Mouse (Mus musculus): ENCODE results near the gene Lrfn1. TPM values are rescaled to one million over a fixed set of nuclear protein-coding genes. Genes with fewer than 3 reads are reported as not detected.

Gene Lrfn1
- polyA plus RNA-seq (2016; fragmentation: Nextera tagmentation; extraction: Ambion mirVana): 4.4 and 5.2 TPM in 2 replicates

DNA sequence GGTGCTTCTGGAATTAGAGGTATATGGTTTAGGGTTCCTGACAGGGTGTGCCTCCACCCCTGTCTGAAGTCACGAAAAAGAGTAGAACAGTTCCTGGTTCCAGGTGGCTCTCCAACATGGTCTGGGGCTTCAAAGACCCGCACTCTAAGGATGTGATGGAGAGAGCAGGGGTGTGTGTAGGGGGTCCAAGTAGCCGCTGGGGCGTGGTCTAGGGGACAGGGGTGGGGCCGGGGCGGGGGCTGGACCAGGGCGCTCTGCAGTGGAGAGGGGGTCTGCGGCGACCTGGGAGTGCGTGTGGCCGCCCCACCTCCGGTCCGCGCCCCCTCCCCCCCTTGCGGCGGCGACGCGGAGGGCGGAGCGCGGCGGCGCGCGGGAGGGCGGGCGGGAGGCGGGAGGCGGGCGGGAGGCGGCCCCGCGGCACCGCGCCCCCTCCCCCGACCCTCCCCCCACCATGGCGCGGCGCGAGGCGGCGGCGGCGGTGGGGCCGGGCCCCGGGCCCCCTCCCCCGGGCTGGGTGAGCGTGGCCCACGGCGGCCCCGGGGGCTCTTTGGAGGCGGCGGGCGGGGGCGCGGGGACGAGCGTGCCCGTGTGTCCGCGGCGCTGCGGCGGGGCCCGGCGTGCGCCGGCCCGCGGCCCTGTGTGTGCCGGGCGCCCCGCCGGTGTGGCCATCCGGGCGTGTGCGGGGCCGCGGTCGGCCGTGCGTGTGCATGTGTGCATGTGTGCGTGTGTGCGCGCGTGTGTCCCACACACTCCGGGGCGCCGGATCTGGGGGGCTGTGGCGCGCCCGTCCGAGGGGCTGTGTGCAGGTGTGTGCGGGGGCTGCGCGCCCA is at the start of gene Lrfn1:
Gene Lrfn1, plus strand, starts transcription at position 450 of the 830 bp plus-strand sequence.
- Histone ChIP-seq H3K9me3 (no peaks in the 10 kb centered on the region), H3K27ac (peak within 1 kb of the TSS; percentile 89), H3K4me3 (peak within 1 kb of the TSS; percentile 95), H3K4me1 (replicated peaks) (peaks cover 36% of the 10 kb centered on the region), H3K36me3 (peaks cover 27% of the 10 kb centered on the region), H3K27me3 (ENCODE audit: insufficient read depth, poor library complexity, severe bottlenecking) (peaks cover 11% of the 10 kb centered on the region; the same call in 1 of the 2 replicates)
- DNase-seq (ENCODE audit: low spot score): peak; percentile 52
- WGBS: under 1% methylated on average over 59 of the region's 97 CpGs

DNA sequence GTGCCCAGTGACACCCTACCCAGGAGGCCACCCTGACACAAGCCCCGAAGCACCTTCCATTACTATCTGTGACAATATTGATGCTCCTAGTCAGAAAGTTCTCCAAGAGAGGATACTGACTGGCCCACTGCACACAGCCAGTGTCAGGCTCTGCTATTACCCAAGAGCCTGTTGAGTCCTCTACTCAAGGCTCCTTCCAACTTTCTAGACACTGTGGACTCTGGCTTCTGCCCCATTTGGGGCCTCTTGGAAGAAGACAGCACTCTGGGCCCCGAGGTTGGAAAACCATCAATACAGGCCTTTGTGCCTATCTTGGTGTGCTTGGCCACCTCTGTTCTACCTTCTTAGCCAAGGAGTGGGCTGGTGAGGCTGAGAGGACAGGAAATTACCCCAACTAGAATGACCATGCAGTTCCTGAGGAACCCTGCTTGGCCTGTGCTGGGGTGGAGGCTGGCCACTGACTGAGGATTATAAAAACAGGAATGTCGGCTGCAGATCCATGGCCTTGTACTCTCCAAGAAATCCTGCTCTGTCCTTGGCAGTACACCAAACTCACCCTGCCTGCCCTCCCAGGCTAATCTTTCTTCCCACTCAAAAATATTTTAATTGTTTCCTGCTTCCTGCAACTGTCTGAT is 40.8 kb upstream of the Lrfn1 start:
- Histone ChIP-seq H3K27ac (no peak overlapping the region), H3K9me3 (no peaks in the 10 kb centered on the region), H3K4me1 (replicated peaks) (no peaks in the 10 kb centered on the region), H3K36me3 (peaks cover 99% of the 10 kb centered on the region), H3K27me3 (ENCODE audit: insufficient read depth, poor library complexity, severe bottlenecking) (no peaks in the 10 kb centered on the region), H3K4me3 (no peak overlapping the region)
- 92% methylated on average over 3 of the region's 3 CpGs for WGBS
- DNase-seq (ENCODE audit: low spot score): no peak

DNA sequence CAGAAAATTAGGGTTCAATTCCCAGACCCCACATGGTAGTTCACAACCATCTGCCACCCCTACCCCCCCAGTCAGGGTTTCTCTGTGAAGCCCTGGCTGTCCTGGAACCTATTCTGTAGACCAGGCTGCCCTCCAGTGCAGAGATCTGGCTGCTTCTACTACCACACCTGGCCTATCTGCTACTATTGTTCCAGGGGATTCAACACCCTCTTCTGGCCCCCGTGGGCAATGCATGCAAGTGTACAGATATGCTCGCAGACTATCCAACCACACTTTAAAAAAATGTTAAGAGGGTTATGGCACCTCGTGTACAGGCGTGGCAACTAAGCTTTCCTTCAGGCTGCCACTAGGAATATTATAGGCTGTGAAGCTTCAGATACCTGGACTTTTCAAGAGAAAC is 39.0 kb upstream of the Lrfn1 start:
- Histone ChIP-seq H3K36me3 (peaks cover 99% of the 10 kb centered on the region), H3K9me3 (no peaks in the 10 kb centered on the region), H3K27me3 (ENCODE audit: insufficient read depth, poor library complexity, severe bottlenecking) (no peaks in the 10 kb centered on the region), H3K4me3 (no peak overlapping the region), H3K4me1 (replicated peaks) (no peaks in the 10 kb centered on the region), H3K27ac (no peak overlapping the region)
- DNase-seq (ENCODE audit: low spot score): no peak
- WGBS: 93% methylated on average over 4 of the region's 4 CpGs

DNA sequence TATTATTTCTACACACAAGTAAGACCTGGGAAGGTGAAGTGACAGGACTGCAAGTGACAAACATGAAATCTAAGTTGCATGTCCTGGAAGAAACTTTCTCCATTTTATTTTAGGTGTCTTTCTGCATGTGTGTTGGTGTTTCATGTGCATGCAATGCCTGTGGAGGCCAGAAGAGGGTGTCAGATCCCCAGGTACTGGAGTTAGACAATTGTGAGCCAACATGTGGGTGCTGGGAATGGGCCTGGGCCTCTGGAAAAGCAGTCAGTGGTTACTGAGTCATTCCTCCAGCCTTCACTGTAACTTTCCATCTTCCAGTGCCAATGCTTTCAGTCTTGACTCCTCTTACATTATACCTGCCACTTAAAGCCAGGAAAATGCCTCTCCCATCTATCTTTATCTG is 34.4 kb upstream of the Lrfn1 start:
- H3K9me3 ChIP-seq: no peaks in the 10 kb centered on the region
- no peak overlapping the region for H3K4me3 ChIP-seq
- H3K27me3 ChIP-seq (ENCODE audit: insufficient read depth, poor library complexity, severe bottlenecking): no peaks in the 10 kb centered on the region
- no peak overlapping the region for H3K27ac ChIP-seq
- DNase-seq (ENCODE audit: low spot score): no peak
- H3K4me1 ChIP-seq (replicated peaks): no peaks in the 10 kb centered on the region
- peaks cover 100% of the 10 kb centered on the region for H3K36me3 ChIP-seq

DNA sequence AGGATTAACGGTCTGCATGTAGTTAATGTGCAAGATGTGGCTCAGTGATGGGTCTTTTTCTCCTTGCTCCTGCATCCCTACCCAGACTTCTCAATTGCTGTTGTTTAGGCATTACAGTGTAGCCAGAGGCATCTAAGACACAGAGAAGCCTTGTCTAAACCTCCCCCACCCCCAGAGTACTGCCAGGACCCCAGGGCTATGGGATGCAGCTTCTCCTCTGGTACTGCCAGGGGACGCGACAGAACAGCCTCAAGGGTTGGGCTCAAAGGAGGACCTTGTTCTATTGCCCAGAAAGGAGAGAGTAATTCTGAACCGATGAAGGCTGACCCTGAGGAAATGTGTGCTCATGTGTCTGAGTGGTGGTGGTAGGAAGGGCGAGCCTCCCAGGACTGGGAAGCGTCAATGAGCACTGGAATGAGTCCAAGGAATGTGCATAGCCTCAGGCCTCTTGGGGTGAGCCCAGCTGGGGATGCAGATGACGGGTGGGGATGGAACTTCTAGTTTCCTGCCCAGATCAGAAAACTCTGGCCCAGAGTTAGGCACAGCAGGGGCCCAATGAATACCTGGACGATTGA is 33.6 kb upstream of the Lrfn1 start:
- DNase-seq (ENCODE audit: low spot score): no peak
- WGBS: 89% methylated on average over 8 of the region's 8 CpGs
- H3K36me3 ChIP-seq: peaks cover 100% of the 10 kb centered on the region
- no peaks in the 10 kb centered on the region for H3K27me3 ChIP-seq (ENCODE audit: insufficient read depth, poor library complexity, severe bottlenecking)
- H3K27ac ChIP-seq: no peak overlapping the region
- no peak overlapping the region for H3K4me3 ChIP-seq
- H3K9me3 ChIP-seq: no peaks in the 10 kb centered on the region
- H3K4me1 ChIP-seq (replicated peaks): no peaks in the 10 kb centered on the region

DNA sequence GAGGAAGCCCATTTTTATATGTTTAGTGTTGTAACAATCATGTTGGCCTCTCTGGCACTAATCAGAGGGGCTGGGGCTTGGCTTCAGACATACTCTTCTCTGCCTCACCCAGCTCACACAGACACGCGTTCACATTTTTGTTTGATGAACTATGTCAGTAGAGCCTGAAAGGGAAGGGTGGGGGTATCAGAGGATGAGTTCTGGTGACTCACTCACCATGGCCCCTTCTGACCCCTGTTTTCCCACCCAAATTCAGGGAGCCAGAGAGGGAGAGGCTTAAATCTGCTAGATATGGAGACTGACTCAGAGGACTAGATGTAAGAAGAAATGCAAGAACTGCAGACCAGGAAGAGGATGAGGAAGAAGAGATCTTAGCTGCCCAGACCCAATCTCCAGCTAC is 32.4 kb upstream of the Lrfn1 start:
- no peaks in the 10 kb centered on the region for H3K4me1 ChIP-seq (replicated peaks)
- no peak for DNase-seq (ENCODE audit: low spot score)
- H3K9me3 ChIP-seq: no peaks in the 10 kb centered on the region
- WGBS: 96% methylated on average over 2 of the region's 2 CpGs
- peaks cover 100% of the 10 kb centered on the region for H3K36me3 ChIP-seq
- H3K27ac ChIP-seq: no peak overlapping the region
- no peaks in the 10 kb centered on the region for H3K27me3 ChIP-seq (ENCODE audit: insufficient read depth, poor library complexity, severe bottlenecking)
- no peak overlapping the region for H3K4me3 ChIP-seq

DNA sequence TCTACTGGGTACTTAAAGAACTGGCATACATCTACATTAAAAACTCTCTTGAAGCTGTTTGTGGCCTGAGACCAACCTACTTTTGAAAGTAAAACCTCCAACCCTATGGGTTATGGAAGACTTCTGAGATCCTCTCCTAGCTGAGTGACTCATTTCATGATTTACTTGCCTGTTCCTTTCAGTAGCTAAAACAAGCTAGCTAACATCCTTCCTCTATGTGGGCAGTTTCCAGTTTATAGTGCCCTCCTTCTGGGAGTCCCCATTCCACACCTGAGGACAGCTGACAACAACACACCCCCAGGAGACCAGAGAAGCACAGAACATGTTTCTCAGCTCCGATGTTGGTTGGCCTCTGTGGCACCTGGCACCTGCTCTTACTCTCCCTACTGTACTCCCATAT is 28.8 kb upstream of the Lrfn1 start:
- Histone ChIP-seq H3K4me3 (no peak overlapping the region), H3K4me1 (replicated peaks) (no peaks in the 10 kb centered on the region), H3K27ac (no peak overlapping the region), H3K36me3 (peaks cover 77% of the 10 kb centered on the region), H3K9me3 (no peaks in the 10 kb centered on the region), H3K27me3 (ENCODE audit: insufficient read depth, poor library complexity, severe bottlenecking) (no peaks in the 10 kb centered on the region)
- no peak for DNase-seq (ENCODE audit: low spot score)
- 88% methylated on average over 1 of the region's 1 CpGs for WGBS

DNA sequence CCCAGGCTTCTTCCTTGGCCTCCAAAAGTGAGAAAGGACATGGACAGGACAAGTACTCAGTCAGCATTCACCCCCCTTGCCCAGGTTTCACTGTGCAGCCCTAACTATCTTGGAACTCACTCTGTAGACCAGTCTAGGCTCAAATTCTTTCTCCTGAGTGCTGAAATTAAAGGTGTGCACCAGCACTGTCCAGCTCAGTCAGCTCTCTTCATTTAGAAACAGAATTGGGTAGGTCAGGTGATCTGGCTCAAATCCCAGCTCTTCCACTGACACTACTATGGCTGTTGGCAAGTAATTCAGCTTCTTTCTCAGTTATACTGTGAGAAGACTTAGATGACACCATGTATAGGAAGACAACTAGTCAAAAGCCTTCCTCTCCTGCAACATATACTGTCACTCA is 24.0 kb upstream of the Lrfn1 start:
- Histone ChIP-seq H3K36me3 (peaks cover 60% of the 10 kb centered on the region), H3K27ac (no peak overlapping the region), H3K9me3 (no peaks in the 10 kb centered on the region), H3K4me3 (no peak overlapping the region), H3K27me3 (ENCODE audit: insufficient read depth, poor library complexity, severe bottlenecking) (no peaks in the 10 kb centered on the region), H3K4me1 (replicated peaks) (peaks cover 7% of the 10 kb centered on the region)
- no peak for DNase-seq (ENCODE audit: low spot score)

DNA sequence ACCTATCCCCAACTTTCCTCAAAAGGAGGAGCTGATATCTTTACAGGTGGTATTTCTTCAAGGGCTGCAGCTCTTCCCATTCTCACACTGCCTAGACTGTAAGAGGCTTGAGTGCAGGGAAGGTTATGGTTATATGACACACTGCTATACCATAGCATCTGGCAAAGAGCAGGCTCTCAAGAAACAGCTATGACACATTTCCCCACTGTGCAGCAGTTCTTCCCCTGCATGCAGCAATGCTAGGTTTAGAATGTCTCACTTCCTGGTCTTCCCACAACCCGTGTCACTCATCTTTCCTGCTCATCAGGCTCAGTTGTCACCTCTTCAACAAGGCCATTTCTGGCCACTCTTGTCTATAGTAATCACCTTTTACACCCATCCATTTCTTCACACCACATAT is 21.3 kb upstream of the Lrfn1 start:
- H3K4me3 ChIP-seq: no peak overlapping the region
- no peaks in the 10 kb centered on the region for H3K9me3 ChIP-seq
- H3K27ac ChIP-seq: no peak overlapping the region
- H3K36me3 ChIP-seq: peaks cover 54% of the 10 kb centered on the region
- peaks cover 34% of the 10 kb centered on the region for H3K4me1 ChIP-seq (replicated peaks)
- 88% methylated on average over 1 of the region's 1 CpGs for WGBS
- H3K27me3 ChIP-seq (ENCODE audit: insufficient read depth, poor library complexity, severe bottlenecking): no peaks in the 10 kb centered on the region
- DNase-seq (ENCODE audit: low spot score): no peak

DNA sequence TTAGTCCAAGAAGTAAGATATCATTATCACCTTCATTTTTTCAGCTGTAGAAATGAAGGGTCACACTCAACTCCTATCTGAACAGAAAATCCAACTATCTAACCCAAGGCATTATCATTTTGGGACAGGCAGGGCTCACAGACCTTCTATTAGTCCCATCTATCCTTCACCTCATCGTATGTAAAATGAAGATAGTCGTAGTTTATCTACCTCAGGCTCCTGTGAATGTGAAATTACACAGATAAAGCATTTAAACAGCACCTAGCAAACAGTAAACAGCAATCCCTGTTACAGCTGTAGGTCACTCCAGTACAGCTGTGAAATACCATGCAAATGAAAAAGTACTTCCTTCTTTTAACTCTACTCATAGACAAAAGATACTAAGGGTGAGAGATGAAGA is 19.5 kb upstream of the Lrfn1 start:
- H3K27ac ChIP-seq: no peak overlapping the region
- H3K4me1 ChIP-seq (replicated peaks): peaks cover 39% of the 10 kb centered on the region
- no peaks in the 10 kb centered on the region for H3K27me3 ChIP-seq (ENCODE audit: insufficient read depth, poor library complexity, severe bottlenecking)
- peaks cover 51% of the 10 kb centered on the region for H3K36me3 ChIP-seq
- DNase-seq (ENCODE audit: low spot score): no peak
- 94% methylated on average over 2 of the region's 2 CpGs for WGBS
- no peaks in the 10 kb centered on the region for H3K9me3 ChIP-seq
- H3K4me3 ChIP-seq: no peak overlapping the region

DNA sequence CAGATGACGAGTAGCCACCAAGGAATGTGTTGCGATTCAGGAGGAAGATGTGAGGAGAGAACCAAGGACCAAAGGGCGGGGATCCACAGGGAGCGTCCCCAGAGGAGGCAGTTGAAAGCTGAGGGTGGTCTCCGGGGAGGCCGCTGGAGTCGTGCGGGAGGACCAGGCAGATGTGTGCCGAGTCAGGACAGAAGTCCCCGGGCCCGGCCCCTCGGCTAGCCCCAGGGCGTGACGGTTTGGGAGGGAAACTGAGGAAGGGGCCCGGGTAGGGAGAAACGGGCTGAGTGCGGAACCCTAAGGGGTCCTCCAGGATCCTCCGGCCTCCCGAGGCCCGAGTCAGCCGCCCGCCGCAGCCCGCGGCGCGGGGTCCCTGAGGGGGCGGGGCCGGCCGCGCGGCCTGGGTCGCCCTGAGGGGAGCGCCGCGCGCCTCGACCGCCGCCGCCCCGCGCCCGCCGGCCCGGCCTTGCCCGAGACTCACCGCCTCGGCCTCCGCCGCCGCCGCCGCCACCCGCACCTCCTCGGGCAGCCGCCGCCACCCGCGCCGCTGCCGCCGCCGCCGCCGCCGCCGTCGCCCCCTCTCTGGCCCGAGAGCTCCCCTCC is 16.0 kb upstream of the Lrfn1 start:
- Histone ChIP-seq H3K36me3 (peaks cover 32% of the 10 kb centered on the region), H3K4me1 (replicated peaks) (peaks cover 42% of the 10 kb centered on the region), H3K4me3 (peak overlapping the region; percentile 96), H3K27me3 (ENCODE audit: insufficient read depth, poor library complexity, severe bottlenecking) (no peaks in the 10 kb centered on the region), H3K9me3 (no peaks in the 10 kb centered on the region), H3K27ac (peak overlapping the region; percentile 90)
- DNase-seq (ENCODE audit: low spot score): no peak
- 8% methylated on average over 48 of the region's 70 CpGs for WGBS

DNA sequence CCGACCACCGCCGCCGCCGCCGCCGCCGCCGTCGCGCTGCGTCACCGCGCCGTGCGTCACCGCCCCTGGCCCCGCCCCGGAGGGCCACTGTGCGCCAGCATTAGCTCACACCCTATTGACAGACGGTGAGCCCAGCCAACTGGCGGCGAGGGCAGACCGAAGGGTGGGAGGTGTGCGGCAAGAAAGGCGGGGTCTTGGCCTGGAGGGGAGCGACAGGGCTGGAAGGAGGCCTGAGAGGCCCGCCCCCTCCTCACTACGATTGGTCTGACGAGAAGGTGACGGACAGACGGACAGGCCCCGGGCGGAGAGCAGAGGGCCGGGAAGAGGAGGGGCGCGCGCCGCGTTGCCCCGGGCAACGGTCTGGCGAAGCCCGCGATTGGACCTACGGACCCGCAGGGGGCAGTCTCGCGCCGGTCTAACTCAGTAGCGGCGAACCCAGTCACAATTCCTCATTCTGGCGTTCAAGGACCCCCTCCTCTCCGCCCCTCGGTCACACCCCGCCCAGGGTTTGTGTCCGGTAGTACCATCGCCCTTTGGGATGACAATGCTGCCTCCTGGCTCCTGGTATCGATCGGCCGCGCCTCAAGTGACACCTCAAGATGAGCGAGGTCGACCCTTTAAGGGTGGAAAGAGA is 15.4 kb upstream of the Lrfn1 start:
- under 1% methylated on average over 49 of the region's 64 CpGs for WGBS
- H3K27me3 ChIP-seq (ENCODE audit: insufficient read depth, poor library complexity, severe bottlenecking): no peaks in the 10 kb centered on the region
- DNase-seq (ENCODE audit: low spot score): peak; percentile 100
- H3K4me1 ChIP-seq (replicated peaks): peaks cover 42% of the 10 kb centered on the region
- peaks cover 26% of the 10 kb centered on the region for H3K36me3 ChIP-seq
- H3K27ac ChIP-seq: peak overlapping the region; percentile 90
- H3K9me3 ChIP-seq: no peaks in the 10 kb centered on the region
- H3K4me3 ChIP-seq: peak overlapping the region; percentile 96

Data from hindbrain, embryonic 10.5 days (tissue).